Mouse (Mus musculus): ENCODE data around the gene Tlr9. TPM values are rescaled to one million over a fixed set of nuclear protein-coding genes. Genes with fewer than 3 reads are reported as not detected.
A peak's percentile ranks its signal among the peaks of the same experiment; 100 is the strongest.

Tlr9 gene
- total RNA-seq, 2 experiments from 2014 or later, result 0.46 to 2.2 TPM

GRCm38 (mm10) chr9:106230051-106230733 is 7.8 kb downstream of the Tlr9 start:
- peak; percentile 45 for ATAC-seq (replicated peaks; ENCODE audit: poor library complexity)

GRCm38 (mm10) chr9:106230734-106231106 is 8.3 kb downstream of the Tlr9 start:
- no peak for ATAC-seq (replicated peaks; ENCODE audit: poor library complexity)

GRCm38 (mm10) chr9:106231220-106231619 is 8.8 kb downstream of the Tlr9 start:
- ATAC-seq (replicated peaks; ENCODE audit: poor library complexity), result no peak

GRCm38 (mm10) chr9:106231816-106232215 is 9.4 kb downstream of the Tlr9 start:
- ATAC-seq (replicated peaks; ENCODE audit: poor library complexity), result peak; percentile 16

GRCm38 (mm10) chr9:106232956-106233355 is 10.6 kb downstream of the Tlr9 start:
- ATAC-seq (replicated peaks; ENCODE audit: poor library complexity), result no peak

- no peak for ATAC-seq (replicated peaks; ENCODE audit: poor library complexity)
These were observed 11.6 kb downstream of the Tlr9 start for GRCm38 (mm10) chr9:106233953-106234352.

- no peak for ATAC-seq (replicated peaks; ENCODE audit: poor library complexity)
These were observed 12.9 kb downstream of the Tlr9 start for GRCm38 (mm10) chr9:106235194-106235830.

GRCm38 (mm10) chr9:106236156-106236817 is 13.9 kb downstream of the Tlr9 start:
- ATAC-seq (replicated peaks; ENCODE audit: poor library complexity), result no peak

GRCm38 (mm10) chr9:106236818-106237211 is 14.4 kb downstream of the Tlr9 start:
- no peak for ATAC-seq (replicated peaks; ENCODE audit: poor library complexity)

GRCm38 (mm10) chr9:106237401-106237800 is 15.0 kb downstream of the Tlr9 start:
- ATAC-seq (replicated peaks; ENCODE audit: poor library complexity), result no peak

GRCm38 (mm10) chr9:106237878-106238277 is 15.5 kb downstream of the Tlr9 start:
- no peak for ATAC-seq (replicated peaks; ENCODE audit: poor library complexity)

- ATAC-seq (replicated peaks; ENCODE audit: poor library complexity), result no peak
These were observed 19.3 kb downstream of the Tlr9 start for GRCm38 (mm10) chr9:106241541-106242164.

- ATAC-seq (replicated peaks; ENCODE audit: poor library complexity), result peak; percentile 51
These were observed 20.6 kb downstream of the Tlr9 start for GRCm38 (mm10) chr9:106242813-106243488.

- no peak for ATAC-seq (replicated peaks; ENCODE audit: poor library complexity)
These were observed 27.2 kb downstream of the Tlr9 start for GRCm38 (mm10) chr9:106249550-106249949.

- no peak for ATAC-seq (replicated peaks; ENCODE audit: poor library complexity)
These were observed 27.8 kb downstream of the Tlr9 start for GRCm38 (mm10) chr9:106250245-106250644.

GRCm38 (mm10) chr9:106251066-106251465 is 28.7 kb downstream of the Tlr9 start:
- ATAC-seq (replicated peaks; ENCODE audit: poor library complexity), result no peak

- ATAC-seq (replicated peaks; ENCODE audit: poor library complexity), result no peak
These were observed 31.6 kb downstream of the Tlr9 start for GRCm38 (mm10) chr9:106254001-106254400.

- no peak for ATAC-seq (replicated peaks; ENCODE audit: poor library complexity)
These were observed 36.0 kb downstream of the Tlr9 start for GRCm38 (mm10) chr9:106258412-106258811.

GRCm38 (mm10) chr9:106258990-106259389 is 36.6 kb downstream of the Tlr9 start:
- peak; percentile 65 for ATAC-seq (replicated peaks; ENCODE audit: poor library complexity)

GRCm38 (mm10) chr9:106261058-106261457 is 38.7 kb downstream of the Tlr9 start:
- peak; percentile 84 for ATAC-seq (replicated peaks; ENCODE audit: poor library complexity)

GRCm38 (mm10) chr9:106261491-106261890 is 39.1 kb downstream of the Tlr9 start:
- ATAC-seq (replicated peaks; ENCODE audit: poor library complexity), result 0 out of 2 replicates have a peak, but pooled peaks have one; percentile 3

Data from megakaryocyte progenitor cell, adult 5-6 weeks (primary cell).